Mouse (Mus musculus) ZHBTc4 (cell line): ENCODE results near the gene Ccpg1.

Experiments used
- DNase-seq: peaks from one replicate; pipeline ENCODE4 v3.0.0-alpha.2; 2011; ENCODE audit warnings: low read depth, low spot score

The Ccpg1 gene

DNA sequence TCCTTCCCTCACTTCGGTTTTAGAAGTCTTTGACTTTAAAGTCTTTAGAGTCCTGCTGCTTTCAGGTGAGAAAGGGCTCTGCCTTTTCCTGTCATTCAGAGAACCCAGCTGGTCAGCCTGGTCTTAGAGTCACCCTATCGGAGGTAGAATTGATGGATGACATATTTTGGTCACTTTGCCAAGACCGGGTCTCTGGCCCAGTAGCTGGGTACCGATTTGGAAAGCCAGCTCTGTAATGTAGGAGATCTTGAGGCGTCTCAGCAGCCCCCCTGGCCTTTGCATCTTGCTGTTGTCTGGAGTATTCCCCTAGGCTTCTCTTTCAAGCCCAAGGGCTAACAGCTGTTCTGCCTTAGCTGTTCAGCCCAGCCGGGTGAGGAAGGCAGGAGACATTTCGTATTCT is 60.0 kb downstream of the Ccpg1 start:
- DNase-seq: no peak

DNA sequence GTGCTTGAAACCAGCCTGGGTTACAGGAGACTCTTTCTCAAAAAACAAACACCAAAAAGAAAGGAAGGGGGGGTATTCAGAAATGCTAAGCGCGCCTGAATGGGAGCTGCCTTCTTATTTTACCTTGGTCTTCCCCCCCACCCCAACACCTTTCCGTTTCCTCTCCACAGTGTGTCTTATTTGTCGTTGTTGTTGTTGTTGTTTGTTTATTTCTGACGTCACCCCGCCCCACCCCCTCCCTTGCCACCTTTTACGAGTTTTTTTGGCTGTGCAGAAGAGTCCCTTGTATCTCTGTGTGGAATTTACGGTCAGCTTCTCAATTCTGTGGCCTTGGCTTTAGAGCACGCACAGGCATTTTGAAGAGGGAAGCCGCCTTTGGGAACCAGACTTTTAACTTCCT is 60.5 kb downstream of the Ccpg1 start:
- DNase-seq: no peak

DNA sequence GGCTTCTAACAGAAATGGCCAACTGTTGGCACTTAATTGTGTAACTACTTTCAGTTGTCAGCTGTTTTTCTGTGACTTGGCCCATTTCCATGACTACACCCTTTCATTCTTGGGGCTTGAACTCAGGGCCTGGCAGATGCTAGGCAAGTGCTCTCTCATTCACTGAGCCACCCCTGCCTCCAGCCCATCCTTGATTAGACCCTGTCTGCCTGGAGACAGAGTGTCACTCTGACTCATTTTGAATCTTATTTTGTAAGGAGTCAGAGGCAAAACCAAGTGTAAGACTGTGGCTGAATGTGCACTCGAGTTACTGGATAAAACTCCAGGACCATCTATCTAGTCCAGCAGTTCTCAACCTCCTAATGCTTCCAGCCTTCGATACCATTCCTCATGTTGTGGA is 62.7 kb downstream of the Ccpg1 start:
- DNase-seq: no peak

DNA sequence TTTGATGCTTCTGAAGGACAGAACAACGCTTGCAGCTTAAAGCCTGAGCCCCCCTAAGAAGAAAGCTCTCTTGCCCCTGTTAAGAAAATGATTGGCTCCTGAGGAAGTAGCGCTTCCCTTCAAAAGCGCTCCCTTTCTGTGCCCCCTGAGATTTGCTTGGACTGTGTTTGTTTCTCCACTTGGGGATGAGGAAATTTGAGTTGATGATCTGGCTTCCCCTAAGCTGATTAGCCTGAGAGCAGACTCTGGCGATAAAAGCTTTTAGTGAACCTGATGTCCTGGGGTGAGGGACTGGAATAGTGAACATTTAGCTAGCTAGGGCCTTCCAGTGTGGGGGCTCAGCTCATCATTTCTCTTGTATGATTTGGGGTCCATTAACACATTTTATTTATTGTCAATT is 63.7 kb downstream of the Ccpg1 start:
- DNase-seq: no peak

- DNase-seq: peak; percentile 69
Measured at GRCm38 (mm10) chr9:73049833-73050232, 64.6 kb downstream of the Ccpg1 start.

- no peak for DNase-seq
Measured at GRCm38 (mm10) chr9:73050606-73051005, 65.4 kb downstream of the Ccpg1 start.

DNA sequence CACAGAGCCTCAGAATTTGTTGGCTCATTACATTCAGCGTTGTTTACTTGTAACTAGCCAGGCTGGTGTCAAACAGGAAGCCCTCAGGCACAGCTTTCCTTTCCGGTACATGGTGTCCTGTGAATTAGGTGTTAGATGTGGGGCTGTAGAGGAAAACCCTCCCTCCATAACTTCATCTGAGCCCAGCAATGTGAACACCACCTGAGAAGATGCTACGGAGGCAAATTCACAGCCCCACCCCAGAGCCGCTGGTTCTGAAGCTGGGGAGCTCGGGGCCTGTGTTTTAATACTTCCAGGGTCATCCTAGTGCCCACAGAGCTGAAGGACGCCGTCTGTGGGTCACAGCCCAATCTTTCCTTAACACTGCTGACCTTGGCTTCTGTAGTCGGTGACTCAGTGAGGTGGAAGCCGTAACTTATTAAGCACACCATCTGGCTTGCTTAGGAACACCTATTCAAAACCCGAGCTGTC is 70.2 kb downstream of the Ccpg1 start:
- DNase-seq: no peak

GRCm38 (mm10) chr9:73059224-73059623 is 74.0 kb downstream of the Ccpg1 start:
- no peak for DNase-seq

- DNase-seq: no peak
Measured at GRCm38 (mm10) chr9:73063621-73064290, 78.5 kb downstream of the Ccpg1 start.
